8 mouse cellular contexts compared by ENCODE assay signal in the genomic region with DNA sequence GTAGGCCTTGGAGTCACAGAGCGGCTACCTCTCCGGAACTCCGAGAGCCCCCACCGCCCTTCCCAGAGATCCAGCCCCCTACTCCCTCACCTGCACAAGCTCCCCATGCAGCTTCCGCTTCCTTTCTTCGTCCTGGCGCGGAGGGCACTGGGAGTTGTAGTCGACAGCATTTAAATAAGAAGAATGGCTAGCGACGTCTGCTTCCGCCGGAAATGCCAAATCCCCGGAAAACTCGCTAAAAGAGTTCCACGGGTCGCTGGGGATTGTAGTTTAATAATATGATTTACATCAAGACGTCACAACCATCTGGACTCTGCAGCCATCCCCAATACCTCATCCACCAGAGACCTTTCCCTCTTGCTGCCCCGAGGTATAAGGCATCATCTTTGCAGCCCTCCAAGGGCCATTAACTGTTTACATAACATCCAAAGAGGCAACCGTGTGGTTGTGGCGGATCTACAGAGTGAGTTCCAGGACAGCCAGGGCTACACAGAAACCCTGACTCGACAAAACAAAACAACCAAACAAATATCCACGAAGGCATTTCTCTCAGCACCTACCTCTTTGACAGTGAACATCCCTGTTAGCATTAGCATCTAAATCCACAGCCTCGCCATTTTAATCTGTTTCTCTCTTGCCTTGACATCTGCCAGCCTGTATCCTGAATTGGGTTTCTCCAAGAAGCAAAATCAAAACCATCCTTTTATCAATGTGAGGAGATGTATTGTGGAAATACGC. TPM values are rescaled to one million over a fixed set of nuclear protein-coding genes. Genes with fewer than 3 reads are reported as not detected.
A peak's percentile ranks its signal among the peaks of the same experiment; 100 is the strongest.
DNase-seq lines count a peak whose midpoint lies in the region; ATAC-seq and TF ChIP-seq lines count a peak whose summit lies in the region.

No protein-coding gene starts in this region.

- H3K9me3 ChIP-seq in MEL (replicated peaks; ENCODE audit: insufficient read depth, low read length) = no peaks in the 10 kb centered on the region
- no peaks in the 10 kb centered on the region for H3K9me3 ChIP-seq in forebrain, postnatal 0 days (ENCODE audit: low read length)
- no peaks in the 10 kb centered on the region for H3K9me3 ChIP-seq in lung, embryonic 15.5 days

- peaks cover 0 to 4% of the 10 kb centered on the region in 2 experiments; a peak in 1 of 4 replicates for H3K36me3 ChIP-seq in MEL (ENCODE audit: control insufficient read depth in 1 of 2, insufficient read depth in 2 of 2, low read length in 2 of 2)
- H3K36me3 ChIP-seq in forebrain, postnatal 0 days (ENCODE audit: insufficient read depth) = no peaks in the 10 kb centered on the region
- H3K36me3 ChIP-seq in lung, embryonic 15.5 days = no peaks in the 10 kb centered on the region

- peak; percentile 92 for DNase-seq in MEL (ENCODE audit: low read depth, low spot score)
- DNase-seq in cerebellum, adult 2 months = peak; percentile 92 to 95
- peak; percentile 98 for DNase-seq in forebrain, postnatal 0 days
- DNase-seq in heart, postnatal 4 days = peak; percentile 89
- peak; percentile 92 to 94 for DNase-seq in layer of hippocampus, adult 8-10 months (ENCODE audit: low spot score in 2 of 2)
- DNase-seq in ovary, postnatal 14 days (ENCODE audit: low spot score) = peak; percentile 77
- DNase-seq in thymus, postnatal 25 days = peak; percentile 88

- peaks cover 2% of the 10 kb centered on the region; the same call in 1 of the 2 replicates for H3K79me2 ChIP-seq in MEL (ENCODE audit: control insufficient read depth, insufficient read depth, low read length, poor library complexity)

- peak; percentile 95 for ATAC-seq in forebrain, postnatal 0 days
- peak; percentile 88 for ATAC-seq in lung, embryonic 15.5 days (ENCODE audit: borderline replicate concordance, extremely low read depth, low FRiP score, low TSS enrichment)

- WGBS in cerebellum, adult 2 months = 9% methylated on average over 25 of the region's 25 CpGs
- 8% methylated on average over 25 of the region's 25 CpGs for WGBS in forebrain, postnatal 0 days
- 7% methylated on average over 25 of the region's 25 CpGs for WGBS in lung, embryonic 15.5 days

- no peak for TF ChIP-seq EP300 in MEL (IDR thresholded peaks at IDR 0.05; ENCODE audit: low read depth in 1 of 2, low read length in 2 of 2)

- H3K9ac ChIP-seq in MEL (ENCODE audit: control insufficient read depth, low read depth, low read length, poor library complexity, severe bottlenecking) = peak overlapping the region; percentile 86
- H3K9ac ChIP-seq in forebrain, postnatal 0 days = peak overlapping the region; percentile 68
- peak overlapping the region; percentile 65 for H3K9ac ChIP-seq in lung, embryonic 15.5 days

- peak overlapping the region; percentile 66 for H3K4me2 ChIP-seq in forebrain, postnatal 0 days (ENCODE audit: low read depth)
- H3K4me2 ChIP-seq in lung, embryonic 15.5 days = peak overlapping the region; percentile 75

- H3K27ac ChIP-seq in MEL (ENCODE audit: control insufficient read depth, low read depth, low read length) = no peak overlapping the region; the same call in 1 of the 2 replicates
- H3K27ac ChIP-seq in cerebellum, adult 2 months (ENCODE audit: insufficient read depth, low read length) = peak overlapping the region; percentile 27; the same call in 1 of the 2 replicates
- 0 out of 2 replicates have a peak overlapping the region, but pooled peaks have one; percentile 15 for H3K27ac ChIP-seq in forebrain, postnatal 0 days (ENCODE audit: low read depth, low read length)
- H3K27ac ChIP-seq in lung, embryonic 15.5 days = no peak overlapping the region

- peaks cover 2 to 8% of the 10 kb centered on the region in 2 experiments; a peak in 3 of 4 replicates for H3K4me1 ChIP-seq in MEL (ENCODE audit: control insufficient read depth in 1 of 2, insufficient read depth in 2 of 2, low read length in 2 of 2)
- no peaks in the 10 kb centered on the region for H3K4me1 ChIP-seq in cerebellum, adult 2 months (ENCODE audit: control insufficient read depth, insufficient read depth, low read length)
- H3K4me1 ChIP-seq in forebrain, postnatal 0 days (ENCODE audit: insufficient read depth) = peaks cover 4% of the 10 kb centered on the region
- peaks cover 14% of the 10 kb centered on the region for H3K4me1 ChIP-seq in lung, embryonic 15.5 days

- H3K27me3 ChIP-seq in MEL (ENCODE audit: control insufficient read depth in 1 of 2, insufficient read depth in 2 of 2, low read length in 2 of 2) = no peaks in the 10 kb centered on the region
- no peaks in the 10 kb centered on the region for H3K27me3 ChIP-seq in cerebellum, adult 2 months (ENCODE audit: control insufficient read depth, insufficient read depth, low read length)
- H3K27me3 ChIP-seq in forebrain, postnatal 0 days (ENCODE audit: insufficient read depth, low read length) = peaks cover 17% of the 10 kb centered on the region
- peaks cover 28% of the 10 kb centered on the region for H3K27me3 ChIP-seq in lung, embryonic 15.5 days

- H3K4me3 ChIP-seq in MEL (ENCODE audit: control insufficient read depth in 1 of 2, insufficient read depth in 1 of 2, low read depth in 2 of 2, low read length in 2 of 2) = peak overlapping the region; percentile 83 to 97
- peak overlapping the region; percentile 81 for H3K4me3 ChIP-seq in cerebellum, adult 2 months (replicated peaks; ENCODE audit: insufficient read depth, low read depth, low read length)
- peak overlapping the region; percentile 65 for H3K4me3 ChIP-seq in forebrain, postnatal 0 days (ENCODE audit: low read depth, low read length)
- peak overlapping the region; percentile 83 for H3K4me3 ChIP-seq in lung, embryonic 15.5 days

- TF ChIP-seq CTCF in MEL (IDR thresholded peaks at IDR 0.05 in 2 of 3, conservative IDR thresholded peaks at IDR 0.05 in 1 of 3; ENCODE audit: control insufficient read depth in 1 of 3, insufficient read depth in 1 of 3, low read depth in 2 of 3, low read length in 3 of 3, poor library complexity in 1 of 3, severe bottlenecking in 1 of 3) = no peak
- TF ChIP-seq CTCF in cerebellum, adult 2 months (IDR thresholded peaks at IDR 0.05; ENCODE audit: borderline replicate concordance, insufficient read depth, low read depth, low read length) = no peak
- no peak for TF ChIP-seq CTCF in forebrain, postnatal 0 days (IDR thresholded peaks at IDR 0.05; ENCODE audit: low read depth)

- peak in 1 of 2 experiments; percentile 59; a peak in 1 of 4 replicates for TF ChIP-seq POLR2A in MEL (IDR thresholded peaks at IDR 0.05; ENCODE audit: control insufficient read depth in 1 of 2, insufficient read depth in 1 of 2, low read depth in 1 of 2, low read length in 2 of 2, poor library complexity in 1 of 2)
- peak; percentile 77; the same call in 1 of the 2 replicates for TF ChIP-seq POLR2A in cerebellum, adult 2 months (IDR thresholded peaks at IDR 0.05; ENCODE audit: borderline replicate concordance, insufficient read depth, low read length)

- TF ChIP-seq RAD21 in MEL (IDR thresholded peaks at IDR 0.05; ENCODE audit: low read depth, low read length) = no peak

TF ChIP-seq in MEL, 35 proteins besides CTCF, POLR2A, EP300 and RAD21 (continues in another document):
- TF ChIP-seq ZMIZ1 (IDR thresholded peaks at IDR 0.05; ENCODE audit: low read depth, low read length) = no peak
- no peak for TF ChIP-seq ZNF384 (IDR thresholded peaks at IDR 0.05; ENCODE audit: low read depth, low read length)
- TF ChIP-seq MAZ (IDR thresholded peaks at IDR 0.05; ENCODE audit: low read depth, low read length) = peak; percentile 34; the same call in 1 of the 2 replicates
- TF ChIP-seq TAL1 (IDR thresholded peaks at IDR 0.05; ENCODE audit: low read length) = no peak
- TF ChIP-seq ZKSCAN1 (IDR thresholded peaks at IDR 0.05; ENCODE audit: low read depth, low read length) = no peak
- no peak for TF ChIP-seq MYB (IDR thresholded peaks at IDR 0.05; ENCODE audit: low read depth, low read length)
- no peak for TF ChIP-seq SMC3 (IDR thresholded peaks at IDR 0.05; ENCODE audit: low read depth, low read length)
- no peak for TF ChIP-seq USF2 (IDR thresholded peaks at IDR 0.05; ENCODE audit: borderline replicate concordance in 1 of 2, insufficient read depth in 1 of 2, low read depth in 1 of 2, low read length in 2 of 2)
- no peak for TF ChIP-seq BHLHE40 (IDR thresholded peaks at IDR 0.05; ENCODE audit: borderline replicate concordance, low read depth, low read length)
- TF ChIP-seq MXI1 (IDR thresholded peaks at IDR 0.05; ENCODE audit: low read depth, low read length) = peak; percentile 44
- no peak for TF ChIP-seq MEF2A (IDR thresholded peaks at IDR 0.05; ENCODE audit: extremely low read depth, insufficient replicate concordance, low read depth, low read length, poor library complexity, severe bottlenecking)
- peak; percentile 49; the same call in 1 of the 2 replicates for TF ChIP-seq TBP (IDR thresholded peaks at IDR 0.05; ENCODE audit: low read depth, low read length)
- TF ChIP-seq MYC (IDR thresholded peaks at IDR 0.05; ENCODE audit: low read depth, low read length) = no peak
- TF ChIP-seq NRF1 (IDR thresholded peaks at IDR 0.05; ENCODE audit: insufficient read depth, low read depth, low read length, poor library complexity, severe bottlenecking) = no peak
- TF ChIP-seq ZC3H11A (IDR thresholded peaks at IDR 0.05; ENCODE audit: low read depth, low read length) = no peak
- TF ChIP-seq CHD1 (IDR thresholded peaks at IDR 0.05; ENCODE audit: low read depth, low read length) = no peak
- TF ChIP-seq USF1 (IDR thresholded peaks at IDR 0.05; ENCODE audit: low read depth, low read length) = no peak
- TF ChIP-seq CHD2 (IDR thresholded peaks at IDR 0.05; ENCODE audit: low read length) = no peak
- peak; percentile 97 for TF ChIP-seq HCFC1 (IDR thresholded peaks at IDR 0.05; ENCODE audit: low read depth, low read length)
- TF ChIP-seq POLR2AphosphoS2 (IDR thresholded peaks at IDR 0.05; ENCODE audit: low read length) = peak; percentile 27; the same call in 1 of the 2 replicates
- no peak for TF ChIP-seq RCOR1 (IDR thresholded peaks at IDR 0.05; ENCODE audit: low read depth, low read length)
- TF ChIP-seq MAFK (IDR thresholded peaks at IDR 0.05; ENCODE audit: borderline replicate concordance, low read depth, low read length) = 0 out of 2 replicates have a peak, but pooled peaks have one; percentile 32
- no peak for TF ChIP-seq POLR2AphosphoS5 (IDR thresholded peaks at IDR 0.05; ENCODE audit: borderline replicate concordance, low read depth, low read length)

RNA-seq across cellular contexts. Expression of a gene that starts 3.5 kb away (rescaled TPM):
- 3.8 and 5.2 TPM in 2 replicates for total RNA-seq in MEL (2012; rRNA removed)
- polyA plus RNA-seq in MEL (2012; ENCODE audit: insufficient read depth in 1 of 2, insufficient read length in 2 of 2, low read depth in 1 of 2, low replicate concordance in 2 of 2, missing spikeins in 1 of 2) = 1 to 10 TPM in 1 of 2 experiments, not detected in 1; 4.6 TPM
- polyA plus RNA-seq in cerebellum, adult 2 months (2012; rRNA removed) = 17.8 and 20.1 TPM in 2 replicates
- total RNA-seq in forebrain, postnatal 0 days (2014; rRNA removed) = 34.0 and 34.4 TPM in 2 replicates
- 14.6 and 18.5 TPM in 2 replicates for polyA plus RNA-seq in forebrain, postnatal 0 days (2015; fragmentation: Nextera tagmentation; extraction: Ambion mirVana)
- 10 to 100 TPM; 12.7 to 14.1 TPM for total RNA-seq in heart, postnatal 4 days (2021)
- total RNA-seq in layer of hippocampus, adult 8-10 months (2022) = 10 to 100 TPM; 13.2 to 21.6 (median 17.3) TPM
- polyA plus RNA-seq in lung, embryonic 15.5 days (2015; fragmentation: Nextera tagmentation; extraction: Ambion mirVana) = 16.1 and 17.6 TPM in 2 replicates

Comparison
In these comparisons a context has a peak if more than half of its experiments do, and no peak if none do; other contexts are left out.
1. H3K27ac ChIP-seq: peak in cerebellum, adult 2 months (single experiment) and forebrain, postnatal 0 days (single experiment); none in MEL (single experiment) and lung, embryonic 15.5 days (single experiment).
2. Peak in every context shown above with its lines, with median percentiles within 50 percentile points of each other: DNase-seq, H3K4me3 ChIP-seq and H3K9ac ChIP-seq.